Mouse (Mus musculus): ENCODE measurements around the gene Taf5. TPM values are rescaled to one million over a fixed set of nuclear protein-coding genes. Genes with fewer than 3 reads are reported as not detected.

The Taf5 gene
- polyA plus RNA-seq, 1 experiment from 2014 or later, result 4.3 TPM

DNA sequence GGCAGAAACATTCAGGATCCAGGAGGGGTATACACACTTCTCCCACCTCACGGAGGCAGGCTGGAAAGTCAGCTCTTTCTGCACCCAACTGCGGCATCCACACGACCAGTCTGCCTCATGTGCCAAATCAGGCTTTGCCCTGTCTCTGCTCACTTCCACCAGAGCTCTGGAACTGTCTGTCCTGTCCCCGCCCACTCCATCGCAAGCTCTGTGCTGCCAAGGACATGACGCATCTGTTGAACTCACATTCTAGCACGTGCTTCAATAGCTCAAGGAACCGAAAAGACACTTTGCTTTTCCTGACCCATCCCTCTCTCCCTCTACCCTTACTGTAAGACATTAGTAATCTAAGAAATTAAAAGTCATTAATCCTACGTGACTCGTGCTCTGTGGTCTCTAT is 42.6 kb upstream of the Taf5 start:
- Histone ChIP-seq H3K36me3 (ENCODE audit: insufficient read depth, low read length) (no peaks in the 10 kb centered on the region), H3K4me1 (replicated peaks; ENCODE audit: insufficient read depth, low read length) (no peaks in the 10 kb centered on the region), H3K27ac (no peak overlapping the region), H3K9ac (ENCODE audit: low read depth, low read length) (no peak overlapping the region), H3K4me3 (replicated peaks; ENCODE audit: low read depth, low read length) (no peak overlapping the region), H3K4me2 (ENCODE audit: low read length) (no peak overlapping the region), H3K9me3 (replicated peaks; ENCODE audit: low read length) (no peaks in the 10 kb centered on the region), H3K27me3 (ENCODE audit: insufficient read depth, low read length) (no peaks in the 10 kb centered on the region)
- no peak for ATAC-seq (replicated peaks; ENCODE audit: low FRiP score, low read depth)
- DNase-seq (ENCODE audit: low spot score), result no peak
- WGBS, result 67% methylated on average over 10 of the region's 10 CpGs
- no peak for TF ChIP-seq CTCF (IDR thresholded peaks at IDR 0.05; ENCODE audit: low read depth)

GRCm38 (mm10) chr19:47026513-47026912 is 41.0 kb upstream of the Taf5 start:
- no peak overlapping the region for H3K27ac ChIP-seq
- 78% methylated on average over 4 of the region's 4 CpGs for WGBS
- no peak overlapping the region for H3K4me2 ChIP-seq (ENCODE audit: low read length)
- no peaks in the 10 kb centered on the region for H3K27me3 ChIP-seq (ENCODE audit: insufficient read depth, low read length)
- no peak for ATAC-seq (replicated peaks; ENCODE audit: low FRiP score, low read depth)
- no peak for TF ChIP-seq CTCF (IDR thresholded peaks at IDR 0.05; ENCODE audit: low read depth)
- H3K4me1 ChIP-seq (replicated peaks; ENCODE audit: insufficient read depth, low read length), result no peaks in the 10 kb centered on the region
- DNase-seq (ENCODE audit: low spot score), result no peak
- H3K9ac ChIP-seq (ENCODE audit: low read depth, low read length), result no peak overlapping the region
- H3K4me3 ChIP-seq (replicated peaks; ENCODE audit: low read depth, low read length), result no peak overlapping the region
- no peaks in the 10 kb centered on the region for H3K36me3 ChIP-seq (ENCODE audit: insufficient read depth, low read length)
- H3K9me3 ChIP-seq (replicated peaks; ENCODE audit: low read length), result no peaks in the 10 kb centered on the region

GRCm38 (mm10) chr19:47029796-47030195 is 37.8 kb upstream of the Taf5 start:
- 69% methylated on average over 9 of the region's 9 CpGs for WGBS
- H3K27me3 ChIP-seq (ENCODE audit: insufficient read depth, low read length), result no peaks in the 10 kb centered on the region
- no peak for DNase-seq (ENCODE audit: low spot score)
- no peak for TF ChIP-seq CTCF (IDR thresholded peaks at IDR 0.05; ENCODE audit: low read depth)
- no peaks in the 10 kb centered on the region for H3K4me1 ChIP-seq (replicated peaks; ENCODE audit: insufficient read depth, low read length)
- no peak overlapping the region for H3K9ac ChIP-seq (ENCODE audit: low read depth, low read length)
- ATAC-seq (replicated peaks; ENCODE audit: low FRiP score, low read depth), result no peak
- H3K4me3 ChIP-seq (replicated peaks; ENCODE audit: low read depth, low read length), result no peak overlapping the region
- 0 out of 2 replicates have a peak, but pooled peaks cover 6% of the 10 kb centered on the region for H3K36me3 ChIP-seq (ENCODE audit: insufficient read depth, low read length)
- H3K9me3 ChIP-seq (replicated peaks; ENCODE audit: low read length), result no peaks in the 10 kb centered on the region
- no peak overlapping the region for H3K4me2 ChIP-seq (ENCODE audit: low read length)
- H3K27ac ChIP-seq, result no peak overlapping the region

DNA sequence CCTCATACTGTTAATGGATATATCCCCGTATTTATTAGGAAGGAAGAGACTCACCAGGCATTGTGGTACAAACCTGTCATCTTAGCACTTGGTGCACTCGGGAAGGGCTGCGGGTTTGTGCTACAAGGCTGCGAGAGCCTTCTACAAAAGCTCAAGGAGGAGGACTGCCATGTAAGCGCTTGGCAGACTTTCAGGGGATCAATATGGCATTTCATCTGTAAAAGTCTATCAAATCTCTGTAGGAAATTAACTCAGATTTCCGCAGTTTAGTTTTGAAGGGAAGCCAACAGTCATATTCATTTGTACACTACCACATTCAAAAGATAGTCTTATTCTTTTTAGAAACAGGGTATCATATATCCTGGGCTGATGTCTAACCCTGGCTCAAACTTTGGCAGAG is 35.8 kb upstream of the Taf5 start:
- ATAC-seq (replicated peaks; ENCODE audit: low FRiP score, low read depth) (no peak), DNase-seq (ENCODE audit: low spot score) (no peak)
- H3K9me3 ChIP-seq (replicated peaks; ENCODE audit: low read length), result no peaks in the 10 kb centered on the region
- no peak overlapping the region for H3K27ac ChIP-seq
- H3K4me3 ChIP-seq (replicated peaks; ENCODE audit: low read depth, low read length), result no peak overlapping the region
- no peak overlapping the region for H3K9ac ChIP-seq (ENCODE audit: low read depth, low read length)
- no peaks in the 10 kb centered on the region for H3K4me1 ChIP-seq (replicated peaks; ENCODE audit: insufficient read depth, low read length)
- H3K27me3 ChIP-seq (ENCODE audit: insufficient read depth, low read length), result no peaks in the 10 kb centered on the region
- 88% methylated on average over 6 of the region's 6 CpGs for WGBS
- no peak overlapping the region for H3K4me2 ChIP-seq (ENCODE audit: low read length)
- H3K36me3 ChIP-seq (ENCODE audit: insufficient read depth, low read length), result peaks cover 6% of the 10 kb centered on the region; the same call in 1 of the 2 replicates
- no peak for TF ChIP-seq CTCF (IDR thresholded peaks at IDR 0.05; ENCODE audit: low read depth)

- ATAC-seq (replicated peaks; ENCODE audit: low FRiP score, low read depth) (no peak), DNase-seq (ENCODE audit: low spot score) (no peak)
Observed at GRCm38 (mm10) chr19:47034916-47035315, 32.6 kb upstream of the Taf5 start.

GRCm38 (mm10) chr19:47036596-47036995 is 30.9 kb upstream of the Taf5 start:
- Histone ChIP-seq H3K9me3 (replicated peaks; ENCODE audit: low read length) (no peaks in the 10 kb centered on the region), H3K9ac (ENCODE audit: low read depth, low read length) (no peak overlapping the region), H3K4me3 (replicated peaks; ENCODE audit: low read depth, low read length) (no peak overlapping the region), H3K4me1 (replicated peaks; ENCODE audit: insufficient read depth, low read length) (no peaks in the 10 kb centered on the region), H3K36me3 (ENCODE audit: insufficient read depth, low read length) (peaks cover 11% of the 10 kb centered on the region; the same call in 1 of the 2 replicates), H3K4me2 (ENCODE audit: low read length) (no peak overlapping the region), H3K27ac (no peak overlapping the region), H3K27me3 (ENCODE audit: insufficient read depth, low read length) (no peaks in the 10 kb centered on the region)
- DNase-seq (ENCODE audit: low spot score) (no peak), ATAC-seq (replicated peaks; ENCODE audit: low FRiP score, low read depth) (no peak)
- 79% methylated on average over 3 of the region's 3 CpGs for WGBS
- no peak for TF ChIP-seq CTCF (IDR thresholded peaks at IDR 0.05; ENCODE audit: low read depth)

More at GRCm38 (mm10) chr19:47034916-47035315, 32.6 kb upstream of the Taf5 start:
- no peak overlapping the region for H3K27ac ChIP-seq
- H3K4me3 ChIP-seq (replicated peaks; ENCODE audit: low read depth, low read length), result no peak overlapping the region
- TF ChIP-seq CTCF (IDR thresholded peaks at IDR 0.05; ENCODE audit: low read depth), result no peak
- no peaks in the 10 kb centered on the region for H3K4me1 ChIP-seq (replicated peaks; ENCODE audit: insufficient read depth, low read length)
- H3K9ac ChIP-seq (ENCODE audit: low read depth, low read length), result no peak overlapping the region
- 90% methylated on average over 4 of the region's 4 CpGs for WGBS
- H3K4me2 ChIP-seq (ENCODE audit: low read length), result no peak overlapping the region
- no peaks in the 10 kb centered on the region for H3K9me3 ChIP-seq (replicated peaks; ENCODE audit: low read length)
- no peaks in the 10 kb centered on the region for H3K27me3 ChIP-seq (ENCODE audit: insufficient read depth, low read length)
- peaks cover 8% of the 10 kb centered on the region; the same call in 1 of the 2 replicates for H3K36me3 ChIP-seq (ENCODE audit: insufficient read depth, low read length)
